8 mouse cellular contexts compared by ENCODE assay signal in genomic region chr6:71271057-71271388, GRCm38 (mm10). TPM values are rescaled to one million over a fixed set of nuclear protein-coding genes. Genes with fewer than 3 reads are reported as not detected.
DNase-seq lines count a peak whose midpoint lies in the region; ATAC-seq and TF ChIP-seq lines count a peak whose summit lies in the region.

No protein-coding gene starts in this region.

- no peak for DNase-seq in heart, adult 8-10 months (ENCODE audit: low spot score)
- DNase-seq in MEL (ENCODE audit: low read depth, low spot score), result no peak
- DNase-seq in hindbrain, embryonic 10.5 days (ENCODE audit: low spot score), result no peak
- DNase-seq in midbrain, embryonic 10.5 days (ENCODE audit: low spot score), result no peak
- DNase-seq in urinary bladder, adult 2 months (ENCODE audit: low spot score), result no peak
- DNase-seq in urinary bladder, adult 18-20 months (ENCODE audit: low spot score in 2 of 2), result no peak
- no peak for DNase-seq in thymus, postnatal 36 days

- WGBS in heart, embryonic 16.5 days, result under 1% methylated on average over 8 of the region's 8 CpGs
- WGBS in hindbrain, embryonic 10.5 days, result 3% methylated on average over 8 of the region's 8 CpGs
- WGBS in midbrain, embryonic 10.5 days, result 2% methylated on average over 8 of the region's 8 CpGs

- peak overlapping the region; percentile 99 for H3K27ac ChIP-seq in heart, embryonic 16.5 days (ENCODE audit: low read length)
- H3K27ac ChIP-seq in MEL (ENCODE audit: control insufficient read depth, low read depth, low read length), result peak overlapping the region; percentile 99
- peak overlapping the region; percentile 99 for H3K27ac ChIP-seq in hindbrain, embryonic 10.5 days
- H3K27ac ChIP-seq in midbrain, embryonic 10.5 days (replicated peaks), result peak overlapping the region; percentile 99

- TF ChIP-seq POLR2A in MEL (IDR thresholded peaks at IDR 0.05; ENCODE audit: control insufficient read depth in 1 of 2, insufficient read depth in 1 of 2, low read depth in 1 of 2, low read length in 2 of 2, poor library complexity in 1 of 2), result no peak; a peak in 1 of 4 replicates

- peak overlapping the region; percentile 98 for H3K4me3 ChIP-seq in heart, embryonic 16.5 days (ENCODE audit: low read length)
- peak overlapping the region; percentile 51 to 75 for H3K4me3 ChIP-seq in MEL (ENCODE audit: control insufficient read depth in 1 of 2, insufficient read depth in 1 of 2, low read depth in 2 of 2, low read length in 2 of 2)
- H3K4me3 ChIP-seq in hindbrain, embryonic 10.5 days, result peak overlapping the region; percentile 95
- peak overlapping the region; percentile 97 for H3K4me3 ChIP-seq in midbrain, embryonic 10.5 days

- peak overlapping the region; percentile 88 for H3K4me2 ChIP-seq in heart, embryonic 16.5 days (ENCODE audit: low read depth, low read length)

- no peaks in the 10 kb centered on the region for H3K9me3 ChIP-seq in heart, embryonic 16.5 days (replicated peaks; ENCODE audit: control insufficient read depth, low read length)
- H3K9me3 ChIP-seq in MEL (replicated peaks; ENCODE audit: insufficient read depth, low read length), result no peaks in the 10 kb centered on the region
- H3K9me3 ChIP-seq in hindbrain, embryonic 10.5 days, result no peaks in the 10 kb centered on the region
- no peaks in the 10 kb centered on the region for H3K9me3 ChIP-seq in midbrain, embryonic 10.5 days (replicated peaks)

- H3K36me3 ChIP-seq in heart, embryonic 16.5 days (ENCODE audit: control insufficient read depth, insufficient read depth), result no peaks in the 10 kb centered on the region
- H3K36me3 ChIP-seq in MEL (ENCODE audit: control insufficient read depth in 1 of 2, insufficient read depth in 2 of 2, low read length in 2 of 2), result peaks cover 0 to 25% of the 10 kb centered on the region in 2 experiments; a peak in 3 of 4 replicates
- no peaks in the 10 kb centered on the region for H3K36me3 ChIP-seq in hindbrain, embryonic 10.5 days
- no peaks in the 10 kb centered on the region for H3K36me3 ChIP-seq in midbrain, embryonic 10.5 days

- no peak for TF ChIP-seq EP300 in MEL (IDR thresholded peaks at IDR 0.05; ENCODE audit: low read depth in 1 of 2, low read length in 2 of 2)

- no peak for TF ChIP-seq RAD21 in MEL (IDR thresholded peaks at IDR 0.05; ENCODE audit: low read depth, low read length)

- ATAC-seq in heart, embryonic 16.5 days (replicated peaks; ENCODE audit: extremely low read depth, insufficient read depth, low FRiP score), result peak; percentile 2; the same call in 1 of the 2 replicates

- peaks cover 21% of the 10 kb centered on the region for H3K79me2 ChIP-seq in MEL (ENCODE audit: control insufficient read depth, insufficient read depth, low read length, poor library complexity)

- no peaks in the 10 kb centered on the region for H3K27me3 ChIP-seq in heart, embryonic 16.5 days (ENCODE audit: control insufficient read depth, insufficient read depth, low read length)
- H3K27me3 ChIP-seq in MEL (ENCODE audit: control insufficient read depth in 1 of 2, insufficient read depth in 2 of 2, low read length in 2 of 2), result no peaks in the 10 kb centered on the region
- no peaks in the 10 kb centered on the region for H3K27me3 ChIP-seq in hindbrain, embryonic 10.5 days (ENCODE audit: insufficient read depth, poor library complexity, severe bottlenecking)
- no peaks in the 10 kb centered on the region for H3K27me3 ChIP-seq in midbrain, embryonic 10.5 days (ENCODE audit: low read depth, poor library complexity, severe bottlenecking)

- H3K9ac ChIP-seq in heart, embryonic 16.5 days (ENCODE audit: low read length), result peak overlapping the region; percentile 76
- peak overlapping the region; percentile 70 for H3K9ac ChIP-seq in MEL (ENCODE audit: control insufficient read depth, low read depth, low read length, poor library complexity, severe bottlenecking)

- peaks cover 26% of the 10 kb centered on the region for H3K4me1 ChIP-seq in heart, embryonic 16.5 days (ENCODE audit: control insufficient read depth, insufficient read depth, low read length)
- peaks cover 14 to 16% of the 10 kb centered on the region in 2 experiments for H3K4me1 ChIP-seq in MEL (ENCODE audit: control insufficient read depth in 1 of 2, insufficient read depth in 2 of 2, low read length in 2 of 2)
- peaks cover 15% of the 10 kb centered on the region for H3K4me1 ChIP-seq in hindbrain, embryonic 10.5 days (replicated peaks)
- H3K4me1 ChIP-seq in midbrain, embryonic 10.5 days, result peaks cover 19% of the 10 kb centered on the region

- TF ChIP-seq CTCF in MEL (IDR thresholded peaks at IDR 0.05 in 2 of 3, conservative IDR thresholded peaks at IDR 0.05 in 1 of 3; ENCODE audit: control insufficient read depth in 1 of 3, insufficient read depth in 1 of 3, low read depth in 2 of 3, low read length in 3 of 3, poor library complexity in 1 of 3, severe bottlenecking in 1 of 3), result no peak

TF ChIP-seq in MEL, 35 proteins besides CTCF, POLR2A, EP300 and RAD21:
- TF ChIP-seq NELFE (IDR thresholded peaks at IDR 0.05; ENCODE audit: low read depth, low read length) (peak; percentile 49), GABPA (IDR thresholded peaks at IDR 0.05; ENCODE audit: low read depth, low read length) (no peak), USF1 (IDR thresholded peaks at IDR 0.05; ENCODE audit: low read depth, low read length) (no peak), KAT2A (conservative IDR thresholded peaks at IDR 0.05; ENCODE audit: low read depth, low read length) (no peak)
TF ChIP-seq in MEL: peak in this region for 1.

RNA-seq across cellular contexts. Expression of gene Krcc1, which starts 0.5 kb away (rescaled TPM):
- polyA plus RNA-seq in heart, embryonic 16.5 days (2015; fragmentation: Nextera tagmentation; extraction: Ambion mirVana), result 61.5 and 69.2 TPM in 2 replicates
- 10 to 100 TPM; 49.5 to 61.3 (median 54.1) TPM for total RNA-seq in heart, adult 8-10 months (2022)
- total RNA-seq in MEL (2012; rRNA removed), result 19.3 and 25.8 TPM in 2 replicates
- 10 to 100 TPM in 1 of 2 experiments, not detected in 1; 31.6 TPM for polyA plus RNA-seq in MEL (2012; ENCODE audit: insufficient read depth in 1 of 2, insufficient read length in 2 of 2, low read depth in 1 of 2, low replicate concordance in 2 of 2, missing spikeins in 1 of 2)
- 28.4 and 32.8 TPM in 2 replicates for polyA plus RNA-seq in hindbrain, embryonic 10.5 days (2016; fragmentation: Nextera tagmentation; extraction: Ambion mirVana)
- polyA plus RNA-seq in midbrain, embryonic 10.5 days (2016; fragmentation: Nextera tagmentation; extraction: Ambion mirVana), result 32.2 and 34.2 TPM in 2 replicates
- polyA plus RNA-seq in urinary bladder, adult 2 months (2012; rRNA removed), result 55.8 and 60.0 TPM in 2 replicates

RNA-seq across cellular contexts. Expression of gene Smyd1, which starts 51.0 kb away (rescaled TPM):
- polyA plus RNA-seq in heart, embryonic 16.5 days (2015; fragmentation: Nextera tagmentation; extraction: Ambion mirVana), result 118 and 136 TPM in 2 replicates
- total RNA-seq in heart, adult 8-10 months (2022), result 100 to 1,000 TPM; 345 to 402 (median 349) TPM
- total RNA-seq in MEL (2012; rRNA removed), result 0.07 TPM in 1 of 2 replicates, not detected in the other
- under 1 TPM in 1 of 2 experiments, not detected in 1; 0.19 TPM for polyA plus RNA-seq in MEL (2012; ENCODE audit: insufficient read depth in 1 of 2, insufficient read length in 2 of 2, low read depth in 1 of 2, low replicate concordance in 2 of 2, missing spikeins in 1 of 2)
- polyA plus RNA-seq in hindbrain, embryonic 10.5 days (2016; fragmentation: Nextera tagmentation; extraction: Ambion mirVana), result 0.14 and 0.36 TPM in 2 replicates
- polyA plus RNA-seq in midbrain, embryonic 10.5 days (2016; fragmentation: Nextera tagmentation; extraction: Ambion mirVana), result 0.21 TPM in 1 of 2 replicates, not detected in the other
- 0.22 TPM in 2 replicates for polyA plus RNA-seq in urinary bladder, adult 2 months (2012; rRNA removed)

RNA-seq across cellular contexts. Expression of gene Cd8b1, which starts 51.6 kb away (rescaled TPM):
- polyA plus RNA-seq in heart, embryonic 16.5 days (2015; fragmentation: Nextera tagmentation; extraction: Ambion mirVana), result 3.0 and 17.6 TPM in 2 replicates
- total RNA-seq in heart, adult 8-10 months (2022), result under 1 TPM in 2 of 4 experiments, not detected in 2; 0.17 to 0.19 TPM
- total RNA-seq in MEL (2012; rRNA removed), result not detected in 2 replicates
- polyA plus RNA-seq in MEL (2012; ENCODE audit: insufficient read depth in 1 of 2, insufficient read length in 2 of 2, low read depth in 1 of 2, low replicate concordance in 2 of 2, missing spikeins in 1 of 2), result not detected
- polyA plus RNA-seq in hindbrain, embryonic 10.5 days (2016; fragmentation: Nextera tagmentation; extraction: Ambion mirVana), result 0.13 TPM in 1 of 2 replicates, not detected in the other
- polyA plus RNA-seq in midbrain, embryonic 10.5 days (2016; fragmentation: Nextera tagmentation; extraction: Ambion mirVana), result 0.10 and 0.17 TPM in 2 replicates
- 0.28 and 0.31 TPM in 2 replicates for polyA plus RNA-seq in urinary bladder, adult 2 months (2012; rRNA removed)

Comparison
In these comparisons a context has a peak if more than half of its experiments do, and no peak if none do; other contexts are left out.
1. RNA of gene Smyd1, which starts 51.0 kb away (polyA plus RNA-seq): 118 to 136 TPM in heart, embryonic 16.5 days; 0.22 TPM in urinary bladder, adult 2 months, 0.21 TPM in midbrain, embryonic 10.5 days, 0.19 TPM in MEL and 0.14 to 0.36 TPM in hindbrain, embryonic 10.5 days; every median in the first group is over 10 times any median in the second.
2. Peak in every context shown above with its lines, with median percentiles within 50 percentile points of each other: H3K27ac ChIP-seq and H3K4me3 ChIP-seq.